Mouse (Mus musculus): ENCODE measurements around the gene Mgat3.

DNA sequence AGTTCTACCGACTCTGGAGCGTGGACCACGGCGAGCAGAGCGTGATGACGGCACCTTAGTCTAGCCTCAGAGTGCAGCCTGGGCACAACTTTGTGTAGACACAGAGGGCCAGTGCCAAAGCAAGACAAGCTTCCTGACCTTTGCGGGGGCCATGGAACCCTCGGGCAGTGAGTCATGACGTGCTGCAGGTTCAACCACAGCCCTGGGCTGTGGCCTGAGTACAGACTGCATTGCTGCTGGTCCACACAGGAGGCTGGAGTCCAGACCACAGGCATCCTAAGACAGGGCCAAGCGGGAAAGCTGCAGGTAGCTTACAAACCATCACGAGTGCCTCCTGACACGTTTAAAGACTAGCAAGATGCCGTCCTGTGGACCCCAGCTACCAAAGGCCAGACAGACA lies 13.3 kb upstream of the Mgat3 start:
- TF ChIP-seq CTCF (IDR thresholded peaks at IDR 0.05; ENCODE audit: low read depth): no peak
- TF ChIP-seq EP300 (IDR thresholded peaks at IDR 0.05; ENCODE audit: low read depth): no peak
